Mouse (Mus musculus): ENCODE data around the gene Lmo4. TPM values are rescaled to one million over a fixed set of nuclear protein-coding genes. Genes with fewer than 3 reads are reported as not detected.

Gene Lmo4
- polyA plus RNA-seq, 1 experiment from 2014 or later = 49.0 TPM

DNA sequence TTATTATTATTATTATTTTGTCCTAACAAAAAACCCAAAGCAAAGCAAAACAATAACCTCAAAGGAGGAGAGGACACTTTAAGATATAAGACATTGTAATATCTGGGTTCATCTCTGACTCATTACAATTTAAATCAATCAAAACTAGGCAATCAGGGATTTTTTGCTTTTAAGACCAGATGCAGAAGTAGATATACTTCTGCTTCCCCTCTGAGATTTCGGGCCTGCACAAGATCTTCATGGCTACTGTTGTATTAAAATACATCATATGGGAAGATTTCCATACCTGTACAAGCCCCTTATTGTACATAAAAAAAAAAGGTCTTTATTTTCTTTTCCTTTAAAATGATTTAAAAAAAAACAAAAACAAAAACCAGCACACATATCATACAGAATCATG lies 1.9 kb upstream of the Lmo4 start:
- no peak overlapping the region for H3K9ac ChIP-seq (ENCODE audit: low read depth, low read length)
- WGBS = 100% methylated on average over 1 of the region's 1 CpGs
- peaks cover 5% of the 10 kb centered on the region; the same call in 1 of the 2 replicates for H3K4me1 ChIP-seq (ENCODE audit: control insufficient read depth, insufficient read depth, low read length)
- H3K27ac ChIP-seq (ENCODE audit: low read depth, low read length) = no peak overlapping the region
- no peaks in the 10 kb centered on the region for H3K36me3 ChIP-seq (ENCODE audit: control insufficient read depth, insufficient read depth, low read length)
- H3K9me3 ChIP-seq (ENCODE audit: control insufficient read depth, low read length) = no peaks in the 10 kb centered on the region
- no peak for ATAC-seq (ENCODE audit: low FRiP score, low TSS enrichment)
- H3K4me2 ChIP-seq (replicated peaks; ENCODE audit: low read depth, low read length) = no peak overlapping the region
- no peaks in the 10 kb centered on the region for H3K27me3 ChIP-seq (ENCODE audit: control insufficient read depth, insufficient read depth, low read length)
- no peak overlapping the region for H3K4me3 ChIP-seq (ENCODE audit: low read length)

DNA sequence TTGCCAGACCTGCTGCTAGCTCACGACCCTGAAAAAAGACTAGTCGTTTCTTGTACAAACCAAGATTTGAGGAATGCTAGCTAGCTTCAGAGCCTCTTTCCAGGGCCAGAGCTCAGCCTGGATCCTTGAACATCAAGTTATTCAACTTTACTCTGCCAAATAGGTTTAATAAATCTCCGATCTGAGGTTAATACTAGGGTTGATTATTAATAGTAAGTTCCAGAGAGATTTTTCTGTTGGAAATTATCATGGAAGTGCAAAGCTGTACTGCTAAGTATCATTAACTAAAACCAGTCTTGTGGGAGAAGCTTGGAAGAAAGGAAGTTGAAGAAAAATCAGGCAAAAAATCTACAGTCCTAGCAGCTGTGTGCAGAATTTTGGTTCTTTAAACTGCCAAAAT lies 1.2 kb upstream of the Lmo4 start:
- 20% methylated on average over 3 of the region's 3 CpGs for WGBS
- H3K9me3 ChIP-seq (ENCODE audit: control insufficient read depth, low read length) = no peaks in the 10 kb centered on the region
- H3K27ac ChIP-seq (ENCODE audit: low read depth, low read length) = peak overlapping the region; percentile 98
- ATAC-seq (ENCODE audit: low FRiP score, low TSS enrichment) = no peak
- H3K4me3 ChIP-seq (ENCODE audit: low read length) = peak overlapping the region; percentile 87; the same call in 1 of the 2 replicates
- H3K9ac ChIP-seq (ENCODE audit: low read depth, low read length) = peak overlapping the region; percentile 94; the same call in 1 of the 2 replicates
- peaks cover 10% of the 10 kb centered on the region for H3K4me1 ChIP-seq (ENCODE audit: control insufficient read depth, insufficient read depth, low read length)
- H3K4me2 ChIP-seq (replicated peaks; ENCODE audit: low read depth, low read length) = peak overlapping the region; percentile 96
- H3K36me3 ChIP-seq (ENCODE audit: control insufficient read depth, insufficient read depth, low read length) = peaks cover 5% of the 10 kb centered on the region; the same call in 1 of the 2 replicates
- H3K27me3 ChIP-seq (ENCODE audit: control insufficient read depth, insufficient read depth, low read length) = no peaks in the 10 kb centered on the region

DNA sequence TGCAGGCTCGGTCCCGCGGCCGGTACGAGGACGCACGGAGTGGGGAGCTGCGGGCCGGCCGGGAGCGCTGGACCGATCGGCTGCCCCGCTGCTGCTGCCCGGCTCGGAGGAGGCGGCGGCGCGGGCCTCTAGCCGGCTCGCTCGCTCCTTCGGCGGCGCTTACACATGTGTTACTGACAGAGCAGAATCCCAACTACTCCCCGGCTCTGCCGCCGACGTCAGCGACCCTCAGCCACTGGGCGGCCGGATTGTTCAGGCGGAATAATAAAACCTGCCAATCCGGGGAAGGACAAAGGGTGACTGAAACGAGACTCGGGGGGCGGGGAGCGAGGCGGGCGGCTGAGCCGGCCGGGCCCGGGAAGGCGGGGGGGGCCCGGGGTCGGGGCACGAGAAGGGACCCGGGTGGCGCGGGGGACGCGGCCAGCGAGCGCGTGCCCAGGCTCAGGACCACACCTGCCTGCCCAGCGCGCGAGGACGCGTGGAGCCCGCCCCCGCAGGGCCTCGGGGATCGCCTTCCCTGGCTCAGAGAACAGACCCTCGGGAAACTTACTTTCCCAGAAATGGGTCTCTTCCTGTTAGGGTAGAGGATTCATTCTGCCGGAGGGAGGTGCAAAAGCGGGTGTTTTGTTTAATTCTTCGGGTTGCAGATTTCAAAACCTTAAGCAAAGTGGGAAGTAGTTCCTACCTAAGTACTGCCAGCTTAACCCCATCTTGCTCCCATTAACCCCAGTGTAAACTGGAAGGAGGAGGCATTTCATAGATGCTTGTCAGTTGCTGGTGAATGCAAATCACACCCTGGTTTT lies 532 bp upstream of the Lmo4 start:
- peaks cover 14% of the 10 kb centered on the region for H3K4me1 ChIP-seq (ENCODE audit: control insufficient read depth, insufficient read depth, low read length)
- ATAC-seq (ENCODE audit: low FRiP score, low TSS enrichment) = peak; percentile 93
- WGBS = 1% methylated on average over 59 of the region's 69 CpGs
- no peaks in the 10 kb centered on the region for H3K9me3 ChIP-seq (ENCODE audit: control insufficient read depth, low read length)
- peak overlapping the region; percentile 96 for H3K4me2 ChIP-seq (replicated peaks; ENCODE audit: low read depth, low read length)
- peak overlapping the region; percentile 87 for H3K4me3 ChIP-seq (ENCODE audit: low read length)
- peak overlapping the region; percentile 98 for H3K27ac ChIP-seq (ENCODE audit: low read depth, low read length)
- H3K27me3 ChIP-seq (ENCODE audit: control insufficient read depth, insufficient read depth, low read length) = no peaks in the 10 kb centered on the region
- H3K36me3 ChIP-seq (ENCODE audit: control insufficient read depth, insufficient read depth, low read length) = peaks cover 5% of the 10 kb centered on the region; the same call in 1 of the 2 replicates
- peak overlapping the region; percentile 94 for H3K9ac ChIP-seq (ENCODE audit: low read depth, low read length)

DNA sequence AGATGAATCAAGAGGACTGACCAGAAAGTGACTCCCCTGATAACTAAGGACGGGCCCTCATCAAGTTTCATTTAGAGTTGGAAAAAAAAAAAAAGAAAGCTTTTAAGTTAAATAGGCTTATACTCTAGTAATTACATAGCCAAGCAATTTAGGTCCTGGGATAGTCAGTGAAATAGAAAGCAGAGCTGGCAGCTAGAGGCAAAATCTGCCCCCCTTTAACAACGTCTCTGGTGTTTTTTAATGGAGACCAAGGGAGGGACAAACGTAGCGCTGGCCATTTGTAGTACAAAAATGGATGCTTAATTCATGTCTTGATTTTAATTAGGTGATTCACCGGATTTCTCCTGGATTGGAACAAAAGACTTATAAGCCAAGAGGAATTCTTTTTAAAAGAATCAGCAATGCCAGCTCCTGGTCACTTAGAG lies 1.0 kb downstream of the Lmo4 start:
- Histone ChIP-seq H3K9ac (ENCODE audit: low read depth, low read length) (peak overlapping the region; percentile 94), H3K9me3 (ENCODE audit: control insufficient read depth, low read length) (no peaks in the 10 kb centered on the region), H3K4me1 (ENCODE audit: control insufficient read depth, insufficient read depth, low read length) (peaks cover 21% of the 10 kb centered on the region), H3K4me3 (ENCODE audit: low read length) (peak overlapping the region; percentile 87), H3K4me2 (replicated peaks; ENCODE audit: low read depth, low read length) (peak overlapping the region; percentile 96), H3K27me3 (ENCODE audit: control insufficient read depth, insufficient read depth, low read length) (no peaks in the 10 kb centered on the region), H3K36me3 (ENCODE audit: control insufficient read depth, insufficient read depth, low read length) (peaks cover 5% of the 10 kb centered on the region; the same call in 1 of the 2 replicates), H3K27ac (ENCODE audit: low read depth, low read length) (peak overlapping the region; percentile 98)
- ATAC-seq (ENCODE audit: low FRiP score, low TSS enrichment) = no peak
- 0% methylated on average over 5 of the region's 5 CpGs for whole genome bisulfite sequencing

DNA sequence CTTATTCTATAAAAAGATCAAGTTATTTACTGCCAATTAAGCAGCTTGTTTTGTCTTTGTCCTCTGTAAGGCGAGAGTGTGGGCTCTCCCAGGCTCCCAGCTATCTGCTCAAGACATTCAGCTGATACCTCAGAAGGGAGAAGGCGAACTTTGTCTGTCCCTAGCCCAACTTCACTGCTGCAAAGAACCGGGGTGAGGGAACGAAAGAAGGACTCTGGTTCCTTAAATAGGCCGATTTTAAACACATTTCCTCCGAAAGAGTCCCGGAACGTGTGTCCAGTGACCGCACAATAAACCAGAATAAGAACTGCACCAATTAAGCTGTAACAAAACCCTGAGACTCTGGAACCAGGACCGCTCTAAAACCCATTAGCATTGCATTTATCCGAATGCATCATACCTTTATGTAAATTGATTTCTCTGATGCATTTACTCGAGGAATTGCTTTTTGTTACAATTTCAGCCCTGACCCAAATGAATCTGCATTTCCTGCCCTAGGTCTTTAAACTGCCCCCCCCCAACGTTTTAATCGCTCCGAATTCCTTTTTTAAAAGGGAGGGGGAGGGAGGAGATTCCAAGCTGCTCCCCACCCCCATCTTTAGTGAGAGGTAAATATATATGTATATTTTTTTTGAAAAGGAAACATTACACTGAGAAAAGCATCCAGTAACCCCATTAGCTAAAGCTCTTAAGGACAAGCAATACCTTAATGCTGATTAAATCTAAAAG lies 1.6 kb downstream of the Lmo4 start:
- H3K36me3 ChIP-seq (ENCODE audit: control insufficient read depth, insufficient read depth, low read length) = peaks cover 5% of the 10 kb centered on the region; the same call in 1 of the 2 replicates
- H3K9ac ChIP-seq (ENCODE audit: low read depth, low read length) = peak overlapping the region; percentile 94
- no peak for ATAC-seq (ENCODE audit: low FRiP score, low TSS enrichment)
- whole genome bisulfite sequencing = under 1% methylated on average over 15 of the region's 15 CpGs
- peak overlapping the region; percentile 96 for H3K4me2 ChIP-seq (replicated peaks; ENCODE audit: low read depth, low read length)
- no peaks in the 10 kb centered on the region for H3K27me3 ChIP-seq (ENCODE audit: control insufficient read depth, insufficient read depth, low read length)
- peak overlapping the region; percentile 39 for H3K27ac ChIP-seq (ENCODE audit: low read depth, low read length)
- peaks cover 22% of the 10 kb centered on the region for H3K4me1 ChIP-seq (ENCODE audit: control insufficient read depth, insufficient read depth, low read length)
- H3K9me3 ChIP-seq (ENCODE audit: control insufficient read depth, low read length) = no peaks in the 10 kb centered on the region
- peak overlapping the region; percentile 87 for H3K4me3 ChIP-seq (ENCODE audit: low read length)

DNA sequence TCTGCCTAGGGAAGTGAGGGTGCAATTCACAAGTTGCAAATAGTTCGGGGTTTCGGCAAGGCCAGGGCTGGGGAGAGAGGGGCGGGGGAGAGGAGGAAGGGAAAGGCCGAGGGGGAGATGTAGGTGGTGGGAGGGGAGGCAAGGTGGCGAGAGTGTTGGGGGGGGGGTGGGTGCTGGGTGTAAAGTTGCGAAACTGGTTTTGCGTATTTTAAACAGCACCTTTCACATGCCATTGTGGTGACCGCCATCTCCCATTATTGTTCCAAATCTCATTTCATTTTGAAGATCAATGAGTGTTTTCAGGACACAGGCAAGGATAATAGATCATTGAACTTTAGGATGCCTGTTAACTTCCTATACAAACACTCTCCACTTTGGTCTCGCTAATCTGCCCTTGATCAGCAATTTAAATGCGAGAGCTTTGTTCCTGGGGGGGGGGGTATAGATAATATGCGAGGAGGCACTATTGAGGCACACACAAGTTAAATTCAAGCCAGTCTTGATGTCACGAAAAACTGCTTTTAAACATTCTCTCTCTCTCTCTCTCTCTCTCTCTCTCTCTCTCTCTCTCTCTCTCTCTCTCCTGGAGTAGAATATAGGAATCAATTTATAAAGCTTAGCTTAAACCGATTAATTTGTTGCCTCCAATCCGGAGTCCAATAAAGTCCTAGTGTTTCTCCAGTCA lies 2.3 kb downstream of the Lmo4 start:
- Histone ChIP-seq H3K4me1 (ENCODE audit: control insufficient read depth, insufficient read depth, low read length) (peaks cover 22% of the 10 kb centered on the region), H3K9ac (ENCODE audit: low read depth, low read length) (peak overlapping the region; percentile 94), H3K4me2 (replicated peaks; ENCODE audit: low read depth, low read length) (peak overlapping the region; percentile 96), H3K36me3 (ENCODE audit: control insufficient read depth, insufficient read depth, low read length) (peaks cover 5% of the 10 kb centered on the region; the same call in 1 of the 2 replicates), H3K9me3 (ENCODE audit: control insufficient read depth, low read length) (no peaks in the 10 kb centered on the region), H3K27ac (ENCODE audit: low read depth, low read length) (peak overlapping the region; percentile 88), H3K4me3 (ENCODE audit: low read length) (peak overlapping the region; percentile 87), H3K27me3 (ENCODE audit: control insufficient read depth, insufficient read depth, low read length) (no peaks in the 10 kb centered on the region)
- 0% methylated on average over 14 of the region's 14 CpGs for WGBS
- ATAC-seq (ENCODE audit: low FRiP score, low TSS enrichment) = no peak

DNA sequence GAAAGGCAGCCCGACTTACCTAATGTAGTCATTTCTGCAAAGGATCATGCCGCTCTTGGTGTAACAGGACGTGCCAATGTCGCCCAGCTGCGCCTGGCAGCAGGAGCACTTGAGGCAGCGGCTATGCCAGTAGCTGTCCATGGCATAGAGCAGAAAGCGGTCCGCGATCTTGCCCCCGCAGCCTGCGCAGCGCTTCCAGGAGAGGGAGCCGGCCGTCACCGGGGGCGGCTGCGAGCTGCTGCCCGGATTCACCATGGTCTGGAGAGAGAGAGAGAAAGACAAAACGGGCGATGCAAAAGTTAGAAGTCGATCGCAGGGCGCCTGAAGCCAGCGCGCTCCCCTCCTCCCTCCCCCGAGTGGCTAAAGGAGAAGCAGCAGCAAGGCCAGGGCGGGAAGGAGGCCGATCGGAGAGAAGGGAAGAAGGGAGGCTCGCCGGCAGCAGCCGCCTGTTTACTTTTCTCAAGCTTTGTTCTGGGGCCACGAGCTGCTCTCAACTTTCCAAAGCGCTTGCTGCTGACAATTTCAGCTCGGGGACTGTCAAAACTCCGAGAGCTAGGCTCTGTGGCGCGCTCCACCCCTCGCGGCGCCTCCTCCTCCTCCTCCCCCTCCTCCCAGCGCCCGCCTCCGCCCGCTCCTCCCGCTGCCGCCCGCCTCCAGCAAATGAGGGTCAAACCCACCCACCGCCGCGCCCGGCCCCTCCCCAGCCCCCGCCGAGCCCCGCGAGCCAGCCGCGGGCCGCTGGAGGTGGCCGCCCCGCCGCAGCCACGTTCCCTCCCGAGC lies 3.0 kb downstream of the Lmo4 start:
- H3K27me3 ChIP-seq (ENCODE audit: control insufficient read depth, insufficient read depth, low read length) = no peaks in the 10 kb centered on the region
- peak; percentile 59 for ATAC-seq (ENCODE audit: low FRiP score, low TSS enrichment)
- peak overlapping the region; percentile 87 for H3K4me3 ChIP-seq (ENCODE audit: low read length)
- peak overlapping the region; percentile 88 for H3K27ac ChIP-seq (ENCODE audit: low read depth, low read length)
- WGBS = 1% methylated on average over 56 of the region's 64 CpGs
- H3K4me1 ChIP-seq (ENCODE audit: control insufficient read depth, insufficient read depth, low read length) = peaks cover 25% of the 10 kb centered on the region
- H3K36me3 ChIP-seq (ENCODE audit: control insufficient read depth, insufficient read depth, low read length) = peaks cover 5% of the 10 kb centered on the region; the same call in 1 of the 2 replicates
- peak overlapping the region; percentile 94 for H3K9ac ChIP-seq (ENCODE audit: low read depth, low read length)
- H3K4me2 ChIP-seq (replicated peaks; ENCODE audit: low read depth, low read length) = peak overlapping the region; percentile 96
- H3K9me3 ChIP-seq (ENCODE audit: control insufficient read depth, low read length) = no peaks in the 10 kb centered on the region

Data from kidney, embryonic 14.5 days (tissue).